ENCODE assay signal across 29 mouse cellular contexts in the genomic region with DNA sequence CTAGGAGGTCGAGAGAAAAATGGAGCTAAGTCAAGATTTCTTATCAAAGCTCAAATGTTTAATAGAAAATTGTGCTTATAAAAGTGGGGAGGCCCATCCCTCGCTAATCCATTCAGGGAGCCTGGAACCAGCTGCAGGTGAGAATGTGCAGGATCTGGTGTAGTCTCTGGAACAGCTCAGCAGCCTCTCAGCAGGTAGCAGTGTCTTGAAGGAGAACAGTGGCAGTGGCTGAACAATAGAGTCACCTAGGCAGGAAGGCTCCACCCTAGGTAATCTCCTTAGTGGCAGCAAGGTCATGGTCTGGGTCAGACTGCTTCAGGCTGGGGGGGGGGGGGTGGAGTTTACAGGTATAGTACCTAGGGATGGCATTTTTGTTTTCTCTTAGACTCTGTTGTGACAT. TPM values are rescaled to one million over a fixed set of nuclear protein-coding genes. Genes with fewer than 3 reads are reported as not detected.
"Had no signal": no experiment of that assay in that cellular context is flagged by ENCODE, and none has a peak within 500 bp of the region (broad histone marks: within the 10 kb centered on the region; RNA-seq: fewer than 3 reads in every experiment).

No protein-coding gene starts in this region.

- H3K9ac ChIP-seq: liver, postnatal 0 days; lung, embryonic 15.5 days; midbrain, embryonic 12.5 days; neural tube, embryonic 13.5 days; neural tube, embryonic 15.5 days had no signal

- H3K27me3 ChIP-seq: lung, embryonic 15.5 days; megakaryocyte, embryonic 14.5 days; midbrain, embryonic 12.5 days; neural tube, embryonic 13.5 days; neural tube, embryonic 15.5 days had no signal

- DNase-seq: liver, postnatal 0 days; lung, adult 2 months; lung, postnatal 14 days; lung, postnatal 36 days; midbrain, embryonic 14.5 days; retina, postnatal 1 day; right cerebral cortex, adult 18-20 months; right cerebral cortex, postnatal 25 days; right cerebral cortex, postnatal 4 days; spleen, adult 18-20 months; thymus, adult 18-20 months; thymus, postnatal 14 days; thymus, postnatal 36 days had no signal

- H3K4me3 ChIP-seq: lung, embryonic 15.5 days; megakaryocyte, embryonic 14.5 days; midbrain, embryonic 10.5 days; midbrain, embryonic 12.5 days; myocyte; neural tube, embryonic 13.5 days; neural tube, embryonic 15.5 days had no signal

- H3K4me1 ChIP-seq: lung, embryonic 15.5 days; megakaryocyte, embryonic 14.5 days; midbrain, embryonic 10.5 days; midbrain, embryonic 12.5 days; neural tube, embryonic 13.5 days; neural tube, embryonic 15.5 days had no signal

- ATAC-seq: liver, postnatal 0 days; lung, postnatal 0 days; midbrain, embryonic 16.5 days had no signal

- H3K9me3 ChIP-seq: lung, embryonic 15.5 days; midbrain, embryonic 10.5 days; midbrain, embryonic 12.5 days; neural tube, embryonic 13.5 days; neural tube, embryonic 15.5 days had no signal

- H3K4me2 ChIP-seq: lung, embryonic 15.5 days; midbrain, embryonic 12.5 days; neural tube, embryonic 13.5 days; neural tube, embryonic 15.5 days had no signal

- H3K27ac ChIP-seq: lung, embryonic 15.5 days; macrophage; midbrain, embryonic 10.5 days; midbrain, embryonic 12.5 days; neural tube, embryonic 13.5 days; neural tube, embryonic 15.5 days had no signal

- H3K36me3 ChIP-seq: lung, embryonic 15.5 days; midbrain, embryonic 10.5 days; midbrain, embryonic 12.5 days; neural tube, embryonic 13.5 days; neural tube, embryonic 15.5 days had no signal

RNA-seq across cellular contexts. Expression of gene Vmn1r29, which starts 9.1 kb away (rescaled TPM):
- total RNA-seq: megakaryocyte progenitor cell, adult 5-6 weeks had no signal
- polyA plus RNA-seq: liver, postnatal 0 days; lung, adult 2 months; lung, embryonic 15.5 days; lung, postnatal 0 days; macrophage; midbrain, embryonic 10.5 days; midbrain, embryonic 12.5 days; midbrain, embryonic 14.5 days; midbrain, embryonic 16.5 days; myocyte; neural tube, embryonic 11.5 days; neural tube, embryonic 13.5 days; neural tube, embryonic 15.5 days; small intestine, adult 2 months; stomach, embryonic 14.5 days; stomach, embryonic 16.5 days; thymus, postnatal 0 days had no signal

RNA-seq across cellular contexts. Expression of gene Vmn1r28, which starts 30.4 kb away (rescaled TPM):
- total RNA-seq: megakaryocyte progenitor cell, adult 5-6 weeks had no signal
- polyA plus RNA-seq: liver, postnatal 0 days; lung, adult 2 months; lung, embryonic 15.5 days; lung, postnatal 0 days; macrophage; midbrain, embryonic 10.5 days; midbrain, embryonic 12.5 days; midbrain, embryonic 14.5 days; midbrain, embryonic 16.5 days; myocyte; neural tube, embryonic 11.5 days; neural tube, embryonic 13.5 days; neural tube, embryonic 15.5 days; small intestine, adult 2 months; stomach, embryonic 14.5 days; stomach, embryonic 16.5 days; thymus, postnatal 0 days had no signal
